In genomic region chr3:89570362-89570761, GRCm38 (mm10) we compare ENCODE assay signal across 20 mouse cellular contexts. TPM values are rescaled to one million over a fixed set of nuclear protein-coding genes. Genes with fewer than 3 reads are reported as not detected.
DNase-seq lines count a peak whose midpoint lies in the region; ATAC-seq and TF ChIP-seq lines count a peak whose summit lies in the region.
"Had no signal": no experiment of that assay in that cellular context is flagged by ENCODE, and none has a peak within 500 bp of the region (broad histone marks: within the 10 kb centered on the region; RNA-seq: fewer than 3 reads in every experiment).

No protein-coding gene starts in this region.

- no peak for ATAC-seq in midbrain, embryonic 11.5 days (ENCODE audit: low FRiP score)
- no peak for ATAC-seq in midbrain, postnatal 0 days (ENCODE audit: low FRiP score)
- ATAC-seq in liver, embryonic 15.5 days (ENCODE audit: insufficient read depth), result peak; percentile 69
- ATAC-seq: intestine, embryonic 16.5 days had no signal

- no peak overlapping the region for H3K9ac ChIP-seq in midbrain, embryonic 11.5 days (ENCODE audit: low read length)
- no peak overlapping the region for H3K9ac ChIP-seq in midbrain, postnatal 0 days (replicated peaks; ENCODE audit: low read length, poor library complexity, severe bottlenecking)
- H3K9ac ChIP-seq in liver, embryonic 15.5 days, result no peak overlapping the region
- H3K9ac ChIP-seq: embryonic facial prominence, embryonic 12.5 days; forebrain, embryonic 15.5 days; heart, embryonic 15.5 days; hindbrain, embryonic 13.5 days had no signal

- no peak overlapping the region for H3K27ac ChIP-seq in midbrain, embryonic 11.5 days (ENCODE audit: low read depth, low read length)
- H3K27ac ChIP-seq in midbrain, postnatal 0 days (ENCODE audit: low read depth, low read length), result no peak overlapping the region
- peak overlapping the region; percentile 56; the same call in 1 of the 2 replicates for H3K27ac ChIP-seq in liver, embryonic 15.5 days (replicated peaks)
- no peak overlapping the region for H3K27ac ChIP-seq in gastrocnemius, adult 2 months
- H3K27ac ChIP-seq in cerebellum, adult 2 months (ENCODE audit: insufficient read depth, low read length), result no peak overlapping the region
- H3K27ac ChIP-seq: embryonic facial prominence, embryonic 12.5 days; forebrain, embryonic 15.5 days; heart, embryonic 15.5 days; hindbrain, embryonic 13.5 days had no signal

- H3K4me3 ChIP-seq in midbrain, embryonic 11.5 days (ENCODE audit: low read depth, low read length), result no peak overlapping the region
- no peak overlapping the region for H3K4me3 ChIP-seq in midbrain, postnatal 0 days (ENCODE audit: low read depth, low read length)
- H3K4me3 ChIP-seq in liver, embryonic 15.5 days (replicated peaks), result no peak overlapping the region
- H3K4me3 ChIP-seq in gastrocnemius, adult 2 months, result no peak overlapping the region
- H3K4me3 ChIP-seq in cerebellum, adult 2 months (replicated peaks; ENCODE audit: insufficient read depth, low read depth, low read length), result no peak overlapping the region
- H3K4me3 ChIP-seq: embryonic facial prominence, embryonic 12.5 days; forebrain, embryonic 15.5 days; heart, embryonic 15.5 days; hindbrain, embryonic 13.5 days had no signal

- no peak for TF ChIP-seq CTCF in midbrain, postnatal 0 days (IDR thresholded peaks at IDR 0.05)
- no peak for TF ChIP-seq CTCF in gastrocnemius, adult 2 months (IDR thresholded peaks at IDR 0.05)
- no peak for TF ChIP-seq CTCF in cerebellum, adult 2 months (IDR thresholded peaks at IDR 0.05; ENCODE audit: borderline replicate concordance, insufficient read depth, low read depth, low read length)

- no peak overlapping the region for H3K4me2 ChIP-seq in midbrain, embryonic 11.5 days
- no peak overlapping the region for H3K4me2 ChIP-seq in midbrain, postnatal 0 days (ENCODE audit: low read depth, low read length, poor library complexity, severe bottlenecking)
- H3K4me2 ChIP-seq in liver, embryonic 15.5 days, result peak overlapping the region; percentile 46
- H3K4me2 ChIP-seq: embryonic facial prominence, embryonic 12.5 days; forebrain, embryonic 15.5 days; heart, embryonic 11.5 days; heart, embryonic 15.5 days; hindbrain, embryonic 13.5 days had no signal

- WGBS in midbrain, embryonic 11.5 days, result 83% methylated on average over 3 of the region's 3 CpGs
- 63% methylated on average over 3 of the region's 3 CpGs for WGBS in midbrain, postnatal 0 days
- WGBS in liver, embryonic 15.5 days (ENCODE audit: insufficient replicate concordance), result 11% methylated on average over 3 of the region's 3 CpGs
- WGBS in cerebellum, adult 2 months, result 90% methylated on average over 3 of the region's 3 CpGs

- H3K9me3 ChIP-seq in midbrain, embryonic 11.5 days (ENCODE audit: control insufficient read depth, low read length), result no peaks in the 10 kb centered on the region
- no peaks in the 10 kb centered on the region for H3K9me3 ChIP-seq in midbrain, postnatal 0 days (ENCODE audit: low read length)
- no peaks in the 10 kb centered on the region for H3K9me3 ChIP-seq in liver, embryonic 15.5 days (replicated peaks)
- H3K9me3 ChIP-seq: embryonic facial prominence, embryonic 12.5 days; forebrain, embryonic 15.5 days; heart, embryonic 15.5 days; hindbrain, embryonic 13.5 days had no signal

- H3K36me3 ChIP-seq in midbrain, embryonic 11.5 days (ENCODE audit: control insufficient read depth, insufficient read depth, low read length), result no peaks in the 10 kb centered on the region
- no peaks in the 10 kb centered on the region for H3K36me3 ChIP-seq in midbrain, postnatal 0 days (ENCODE audit: insufficient read depth, low read length)
- H3K36me3 ChIP-seq in liver, embryonic 15.5 days (replicated peaks), result no peaks in the 10 kb centered on the region
- H3K36me3 ChIP-seq: embryonic facial prominence, embryonic 12.5 days; forebrain, embryonic 15.5 days; heart, embryonic 15.5 days; hindbrain, embryonic 13.5 days had no signal

- intact Hi-C loops in gastrocnemius, adult 2 months (cut with DNase I), result no loop called here

- peak; percentile 44 for DNase-seq in midbrain, embryonic 11.5 days (ENCODE audit: low spot score, missing footprints)
- DNase-seq in midbrain, postnatal 0 days (ENCODE audit: low spot score), result no peak
- peak; percentile 23 for DNase-seq in c-Kit-positive CD71-positive TER-119-positive erythroid progenitor cells, embryonic 14.5 days (ENCODE audit: low spot score)
- DNase-seq in gastrocnemius, adult 2 months, result no peak
- no peak for DNase-seq in cerebellum, adult 2 months
- DNase-seq in cerebellum, adult 11 months, result no peak
- DNase-seq: adrenal gland, postnatal 14 days; cerebellum, adult 9-10 months; cerebellum, postnatal 25 days; gastrocnemius, postnatal 36 days; heart, adult 11 months; heart, postnatal 14 days had no signal

- no peaks in the 10 kb centered on the region for H3K4me1 ChIP-seq in midbrain, embryonic 11.5 days (ENCODE audit: control insufficient read depth, insufficient read depth, low read length)
- H3K4me1 ChIP-seq in midbrain, postnatal 0 days (ENCODE audit: insufficient read depth, low read length), result peaks cover 12% of the 10 kb centered on the region
- peaks cover 49% of the 10 kb centered on the region for H3K4me1 ChIP-seq in liver, embryonic 15.5 days (replicated peaks)
- no peaks in the 10 kb centered on the region; the same call in 1 of the 2 replicates for H3K4me1 ChIP-seq in cerebellum, adult 2 months (ENCODE audit: control insufficient read depth, insufficient read depth, low read length)
- H3K4me1 ChIP-seq: heart, embryonic 15.5 days had no signal

- TF ChIP-seq POLR2A in cerebellum, adult 2 months (IDR thresholded peaks at IDR 0.05; ENCODE audit: borderline replicate concordance, insufficient read depth, low read length), result no peak

- no peaks in the 10 kb centered on the region for H3K27me3 ChIP-seq in midbrain, embryonic 11.5 days (ENCODE audit: control insufficient read depth, insufficient read depth, low read length)
- H3K27me3 ChIP-seq in midbrain, postnatal 0 days (ENCODE audit: insufficient read depth, low read length), result no peaks in the 10 kb centered on the region
- H3K27me3 ChIP-seq in liver, embryonic 15.5 days, result peaks cover 6% of the 10 kb centered on the region; the same call in 1 of the 2 replicates
- H3K27me3 ChIP-seq in cerebellum, adult 2 months (ENCODE audit: control insufficient read depth, insufficient read depth, low read length), result no peaks in the 10 kb centered on the region; the same call in 1 of the 2 replicates
- H3K27me3 ChIP-seq: embryonic facial prominence, embryonic 12.5 days; forebrain, embryonic 15.5 days had no signal

RNA-seq across cellular contexts. Expression of gene Kcnn3, which starts 50.4 kb away (rescaled TPM):
- polyA plus RNA-seq in midbrain, embryonic 11.5 days (2014; fragmentation: Nextera tagmentation; extraction: Ambion mirVana), result 1.3 and 1.4 TPM in 2 replicates
- 21.4 and 23.3 TPM in 2 replicates for total RNA-seq in midbrain, postnatal 0 days (2014; rRNA removed)
- 5.9 and 7.3 TPM in 2 replicates for polyA plus RNA-seq in midbrain, postnatal 0 days (2015; fragmentation: Nextera tagmentation; extraction: Ambion mirVana)
- 0.03 and 0.08 TPM in 2 replicates for polyA plus RNA-seq in liver, embryonic 15.5 days (2015; fragmentation: Nextera tagmentation; extraction: Ambion mirVana)
- total RNA-seq in gastrocnemius, adult 2 months (2021), result 1 to 10 TPM; 1.4 to 4.1 TPM
- 6.1 and 6.2 TPM in 2 replicates for polyA plus RNA-seq in cerebellum, adult 2 months (2012; rRNA removed)
- total RNA-seq: hematopoietic stem cell, adult 5-6 weeks had no signal

Comparison
In these comparisons a context has a peak if more than half of its experiments do, and no peak if none do; other contexts are left out.
1. DNase-seq: peak in midbrain, embryonic 11.5 days (single experiment) and c-Kit-positive CD71-positive TER-119-positive erythroid progenitor cells, embryonic 14.5 days (single experiment); none in midbrain, postnatal 0 days (single experiment), gastrocnemius, adult 2 months (single experiment), cerebellum, adult 2 months (0 of 2) and cerebellum, adult 11 months (single experiment).